Mouse (Mus musculus): ENCODE data around the gene Vezt. TPM values are rescaled to one million over a fixed set of nuclear protein-coding genes. Genes with fewer than 3 reads are reported as not detected.

Gene Vezt
- polyA plus RNA-seq, 1 experiment from 2014 or later = 70.2 TPM

DNA sequence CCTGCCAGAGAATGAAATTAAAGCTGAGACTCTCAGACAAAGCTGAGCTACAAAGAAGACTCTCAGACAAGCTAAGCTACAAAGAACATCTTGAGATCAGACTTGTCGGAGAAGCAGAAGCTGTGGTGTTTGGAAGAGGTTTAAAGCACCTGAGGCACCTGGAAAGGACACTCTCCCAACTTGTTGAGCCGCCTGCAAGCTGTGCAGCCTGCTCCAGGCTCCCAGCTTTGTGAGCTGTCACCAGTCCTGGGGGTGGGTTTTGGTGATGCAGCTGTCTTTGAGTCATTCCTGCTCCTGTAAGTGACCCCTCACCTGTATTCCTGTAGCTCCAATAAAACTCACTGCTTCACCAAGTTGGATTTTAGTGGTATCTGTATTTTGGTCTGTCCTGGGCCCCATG lies 27.3 kb downstream of the Vezt start:
- no peak overlapping the region for H3K9ac ChIP-seq (ENCODE audit: low read length)
- H3K4me2 ChIP-seq (ENCODE audit: low read length) = no peak overlapping the region
- ATAC-seq = no peak
- H3K4me1 ChIP-seq (ENCODE audit: control insufficient read depth, insufficient read depth, low read length) = no peaks in the 10 kb centered on the region
- H3K36me3 ChIP-seq (ENCODE audit: control insufficient read depth, insufficient read depth, low read length) = peaks cover 24% of the 10 kb centered on the region
- H3K4me3 ChIP-seq (ENCODE audit: low read depth, low read length) = no peak overlapping the region
- DNase-seq (ENCODE audit: low spot score) = no peak
- 100% methylated on average over 2 of the region's 2 CpGs for WGBS
- no peaks in the 10 kb centered on the region for H3K27me3 ChIP-seq (replicated peaks; ENCODE audit: control insufficient read depth, insufficient read depth, low read length)
- no peak overlapping the region for H3K27ac ChIP-seq (ENCODE audit: low read depth, low read length)
- no peaks in the 10 kb centered on the region for H3K9me3 ChIP-seq (replicated peaks; ENCODE audit: control insufficient read depth, low read length)

DNA sequence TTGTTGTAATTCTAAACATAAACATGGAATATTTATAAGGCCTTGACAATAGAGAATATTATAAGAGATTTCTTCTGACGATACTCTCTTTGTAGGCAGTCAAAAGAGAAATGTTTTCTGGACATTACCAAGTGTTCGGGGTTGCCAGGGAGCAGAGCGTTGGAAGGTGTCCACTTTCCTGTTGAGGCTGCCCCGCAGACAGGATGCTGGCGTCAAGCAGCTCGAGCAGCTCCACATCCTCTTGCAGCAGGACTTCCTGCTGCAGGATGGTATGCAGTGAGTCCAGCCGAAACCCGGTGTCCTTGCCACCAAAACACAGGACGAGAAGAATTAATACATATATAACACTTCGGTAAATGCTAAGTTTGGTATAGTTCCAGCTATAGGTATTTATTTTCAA lies 35.4 kb downstream of the Vezt start:
- no peaks in the 10 kb centered on the region for H3K27me3 ChIP-seq (replicated peaks; ENCODE audit: control insufficient read depth, insufficient read depth, low read length)
- WGBS = 88% methylated on average over 10 of the region's 10 CpGs
- H3K9ac ChIP-seq (ENCODE audit: low read length) = no peak overlapping the region
- DNase-seq (ENCODE audit: low spot score) (no peak), ATAC-seq (no peak)
- peaks cover 86% of the 10 kb centered on the region for H3K36me3 ChIP-seq (ENCODE audit: control insufficient read depth, insufficient read depth, low read length)
- H3K4me2 ChIP-seq (ENCODE audit: low read length) = no peak overlapping the region
- H3K9me3 ChIP-seq (replicated peaks; ENCODE audit: control insufficient read depth, low read length) = no peaks in the 10 kb centered on the region
- H3K4me1 ChIP-seq (ENCODE audit: control insufficient read depth, insufficient read depth, low read length) = no peaks in the 10 kb centered on the region
- H3K27ac ChIP-seq (ENCODE audit: low read depth, low read length) = no peak overlapping the region
- H3K4me3 ChIP-seq (ENCODE audit: low read depth, low read length) = no peak overlapping the region

DNA sequence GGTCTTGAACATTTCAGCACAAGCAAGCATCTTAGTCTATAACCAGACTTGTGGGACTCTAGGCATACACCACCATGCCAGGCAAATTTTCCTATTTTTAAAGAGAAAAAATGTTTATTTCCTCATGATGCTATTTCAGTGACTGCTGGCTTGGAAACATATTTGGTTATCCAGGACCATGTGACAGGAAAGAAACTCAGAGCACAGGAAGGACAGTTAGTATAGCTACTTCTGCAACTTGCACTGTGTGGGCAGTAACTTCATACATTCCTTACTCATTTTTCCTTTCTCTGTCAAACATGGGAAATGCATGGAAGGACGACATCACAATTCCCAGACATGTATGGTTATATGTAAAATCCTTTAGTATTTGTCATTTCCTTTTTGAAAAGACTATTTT lies 36.3 kb downstream of the Vezt start:
- 100% methylated on average over 1 of the region's 1 CpGs for WGBS
- H3K27me3 ChIP-seq (replicated peaks; ENCODE audit: control insufficient read depth, insufficient read depth, low read length) = no peaks in the 10 kb centered on the region
- peaks cover 89% of the 10 kb centered on the region for H3K36me3 ChIP-seq (ENCODE audit: control insufficient read depth, insufficient read depth, low read length)
- H3K4me3 ChIP-seq (ENCODE audit: low read depth, low read length) = no peak overlapping the region
- no peaks in the 10 kb centered on the region for H3K9me3 ChIP-seq (replicated peaks; ENCODE audit: control insufficient read depth, low read length)
- no peak for ATAC-seq
- no peaks in the 10 kb centered on the region for H3K4me1 ChIP-seq (ENCODE audit: control insufficient read depth, insufficient read depth, low read length)
- H3K27ac ChIP-seq (ENCODE audit: low read depth, low read length) = no peak overlapping the region
- no peak for DNase-seq (ENCODE audit: low spot score)
- no peak overlapping the region for H3K4me2 ChIP-seq (ENCODE audit: low read length)
- H3K9ac ChIP-seq (ENCODE audit: low read length) = no peak overlapping the region

DNA sequence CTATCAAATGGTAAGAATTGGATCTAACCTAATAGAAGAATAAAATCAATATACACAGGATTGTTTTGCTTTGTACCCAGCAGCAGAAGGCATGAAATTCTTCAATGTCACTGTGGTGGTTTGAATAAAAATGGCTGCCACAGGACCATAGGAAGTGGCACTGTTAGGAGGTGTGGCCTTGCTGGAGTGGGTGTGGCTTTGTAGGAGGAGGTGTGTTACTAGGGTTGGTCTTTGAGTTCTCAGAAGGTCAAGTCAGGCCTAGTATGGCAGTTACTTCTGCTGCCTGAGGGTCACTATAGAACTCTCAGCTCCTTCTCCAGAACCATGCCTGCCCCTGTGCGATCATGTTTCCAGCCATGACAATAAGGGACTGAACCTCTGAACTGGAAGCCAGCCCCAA lies 40.5 kb downstream of the Vezt start:
- no peak overlapping the region for H3K27ac ChIP-seq (ENCODE audit: low read depth, low read length)
- H3K4me1 ChIP-seq (ENCODE audit: control insufficient read depth, insufficient read depth, low read length) = no peaks in the 10 kb centered on the region
- H3K9me3 ChIP-seq (replicated peaks; ENCODE audit: control insufficient read depth, low read length) = no peaks in the 10 kb centered on the region
- no peak overlapping the region for H3K4me2 ChIP-seq (ENCODE audit: low read length)
- no peak overlapping the region for H3K9ac ChIP-seq (ENCODE audit: low read length)
- ATAC-seq (no peak), DNase-seq (ENCODE audit: low spot score) (no peak)
- peaks cover 84% of the 10 kb centered on the region for H3K36me3 ChIP-seq (ENCODE audit: control insufficient read depth, insufficient read depth, low read length)
- H3K4me3 ChIP-seq (ENCODE audit: low read depth, low read length) = no peak overlapping the region
- no peaks in the 10 kb centered on the region for H3K27me3 ChIP-seq (replicated peaks; ENCODE audit: control insufficient read depth, insufficient read depth, low read length)
- WGBS = 100% methylated on average over 1 of the region's 1 CpGs

DNA sequence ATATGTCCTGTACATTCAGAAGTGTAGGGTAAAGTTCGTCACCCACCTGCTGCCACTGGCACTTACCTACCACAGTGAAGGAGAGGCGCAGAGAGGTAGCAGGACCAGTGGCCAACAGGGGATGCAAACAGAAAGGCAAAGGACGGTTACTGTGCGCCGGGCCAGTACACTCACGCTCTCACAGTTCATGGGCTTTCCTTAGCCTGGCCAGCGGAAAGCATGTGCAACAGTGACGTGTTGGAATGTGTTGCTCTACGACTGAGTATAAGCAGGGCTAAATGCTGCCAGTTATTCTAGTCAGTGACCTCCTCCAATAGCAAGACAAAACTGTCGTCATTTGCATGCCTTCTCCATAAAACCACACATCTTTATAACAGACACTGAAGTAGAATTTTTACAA lies 41.5 kb downstream of the Vezt start:
- WGBS = 94% methylated on average over 10 of the region's 10 CpGs

DNA sequence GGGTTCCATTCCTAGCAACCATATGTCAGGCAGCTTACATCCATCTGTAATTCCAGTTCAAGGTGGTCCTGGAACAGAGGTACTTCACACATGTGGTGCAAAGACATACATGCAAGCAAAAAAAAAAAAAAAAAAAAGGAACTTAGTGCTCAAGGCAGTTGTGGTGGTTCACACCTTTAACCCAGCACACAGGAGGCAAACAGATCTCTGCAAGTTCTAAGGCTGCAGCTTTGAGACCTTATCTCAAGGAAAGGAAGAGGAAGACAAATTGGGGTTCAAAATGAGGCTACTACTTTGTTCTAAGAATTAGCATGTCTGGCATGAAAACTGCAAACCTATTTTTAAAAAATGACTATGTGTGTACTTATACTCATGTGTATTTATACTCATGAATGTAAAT lies 50.3 kb downstream of the Vezt start:
- Histone ChIP-seq H3K36me3 (ENCODE audit: control insufficient read depth, insufficient read depth, low read length) (peaks cover 67% of the 10 kb centered on the region), H3K27ac (ENCODE audit: low read depth, low read length) (no peak overlapping the region), H3K27me3 (replicated peaks; ENCODE audit: control insufficient read depth, insufficient read depth, low read length) (no peaks in the 10 kb centered on the region)

More for the DNA sequence above, 41.5 kb downstream of the Vezt start:
- Histone ChIP-seq H3K9ac (ENCODE audit: low read length) (no peak overlapping the region), H3K27me3 (replicated peaks; ENCODE audit: control insufficient read depth, insufficient read depth, low read length) (no peaks in the 10 kb centered on the region), H3K27ac (ENCODE audit: low read depth, low read length) (no peak overlapping the region), H3K36me3 (ENCODE audit: control insufficient read depth, insufficient read depth, low read length) (peaks cover 84% of the 10 kb centered on the region), H3K4me3 (ENCODE audit: low read depth, low read length) (no peak overlapping the region), H3K9me3 (replicated peaks; ENCODE audit: control insufficient read depth, low read length) (no peaks in the 10 kb centered on the region), H3K4me1 (ENCODE audit: control insufficient read depth, insufficient read depth, low read length) (no peaks in the 10 kb centered on the region), H3K4me2 (ENCODE audit: low read length) (no peak overlapping the region)
- ATAC-seq = no peak
- DNase-seq (ENCODE audit: low spot score) = no peak

DNA sequence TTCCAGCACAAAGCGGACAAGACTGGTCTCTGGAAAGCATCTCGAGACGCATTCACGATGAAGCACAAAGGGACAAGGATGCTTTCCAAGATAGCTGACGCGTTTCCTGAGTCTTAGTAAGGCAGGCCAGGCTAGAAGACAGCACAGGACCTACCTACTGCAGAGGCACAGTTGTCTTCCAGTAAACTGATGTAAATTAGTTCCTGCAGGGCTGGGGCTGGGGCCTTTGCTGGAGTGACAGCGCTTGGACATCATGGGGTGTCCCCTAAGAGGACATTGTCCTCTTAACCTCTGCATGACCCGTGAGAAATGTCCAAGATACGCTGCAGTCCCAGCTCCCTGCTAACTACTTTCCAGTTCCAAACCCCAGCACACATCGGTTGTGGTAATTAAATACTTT lies 66.3 kb downstream of the Vezt start:
- Histone ChIP-seq H3K4me1 (ENCODE audit: control insufficient read depth, insufficient read depth, low read length) (no peaks in the 10 kb centered on the region), H3K4me3 (ENCODE audit: low read depth, low read length) (no peak overlapping the region), H3K36me3 (ENCODE audit: control insufficient read depth, insufficient read depth, low read length) (peaks cover 69% of the 10 kb centered on the region), H3K27ac (ENCODE audit: low read depth, low read length) (no peak overlapping the region), H3K27me3 (replicated peaks; ENCODE audit: control insufficient read depth, insufficient read depth, low read length) (no peaks in the 10 kb centered on the region), H3K9ac (ENCODE audit: low read length) (no peak overlapping the region), H3K9me3 (replicated peaks; ENCODE audit: control insufficient read depth, low read length) (no peaks in the 10 kb centered on the region), H3K4me2 (ENCODE audit: low read length) (no peak overlapping the region)
- DNase-seq (ENCODE audit: low spot score) = no peak
- 40% methylated on average over 10 of the region's 10 CpGs for WGBS
- ATAC-seq = no peak

More for the DNA sequence above, 50.3 kb downstream of the Vezt start:
- no peak for DNase-seq (ENCODE audit: low spot score)
- Histone ChIP-seq H3K4me3 (ENCODE audit: low read depth, low read length) (no peak overlapping the region), H3K9me3 (replicated peaks; ENCODE audit: control insufficient read depth, low read length) (no peaks in the 10 kb centered on the region), H3K4me2 (ENCODE audit: low read length) (no peak overlapping the region), H3K4me1 (ENCODE audit: control insufficient read depth, insufficient read depth, low read length) (no peaks in the 10 kb centered on the region), H3K9ac (ENCODE audit: low read length) (no peak overlapping the region)
- no peak for ATAC-seq

DNA sequence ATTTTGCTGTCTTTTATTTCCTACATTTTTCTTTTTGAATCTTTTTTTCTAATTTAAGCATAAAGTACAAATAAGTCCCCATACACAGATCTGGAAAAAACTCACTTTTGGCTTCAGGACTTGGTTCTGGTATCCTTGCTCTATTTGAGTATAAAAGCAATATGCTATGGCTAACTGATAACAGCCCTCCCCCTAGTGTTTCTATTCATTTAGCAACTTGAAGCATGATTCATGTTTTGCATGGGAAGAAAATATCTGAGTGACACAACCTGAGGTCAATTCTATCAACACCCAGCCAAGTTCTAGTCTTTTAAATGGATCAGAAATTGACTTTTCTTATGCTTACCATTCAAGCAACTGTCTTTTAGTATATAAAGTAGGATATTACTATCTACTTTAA lies 68.1 kb downstream of the Vezt start:
- Histone ChIP-seq H3K9ac (ENCODE audit: low read length) (no peak overlapping the region), H3K27me3 (replicated peaks; ENCODE audit: control insufficient read depth, insufficient read depth, low read length) (no peaks in the 10 kb centered on the region)
- DNase-seq (ENCODE audit: low spot score) = no peak

DNA sequence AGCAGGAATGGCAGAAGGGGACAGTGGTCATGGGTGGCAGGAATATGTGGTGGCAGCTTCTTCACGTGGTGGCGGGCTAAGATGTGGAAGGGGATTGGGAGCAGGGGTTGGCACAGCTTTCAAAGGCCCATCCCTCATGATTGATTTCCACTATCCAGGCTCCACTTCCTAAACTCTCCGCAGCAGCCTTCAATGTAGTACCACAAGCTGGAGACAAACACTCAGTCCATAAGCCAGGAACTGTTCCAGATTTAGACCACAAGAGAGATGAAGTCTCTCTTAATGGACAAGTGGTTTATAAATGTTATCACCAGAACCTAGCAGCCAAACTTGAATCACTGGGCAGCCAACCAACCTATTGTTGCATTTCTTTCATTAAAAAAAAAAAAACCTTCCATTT lies 81.6 kb downstream of the Vezt start:
- H3K9ac ChIP-seq (ENCODE audit: low read length) = no peak overlapping the region
- no peak overlapping the region for H3K4me2 ChIP-seq (ENCODE audit: low read length)
- ATAC-seq = no peak
- H3K27me3 ChIP-seq (replicated peaks; ENCODE audit: control insufficient read depth, insufficient read depth, low read length) = no peaks in the 10 kb centered on the region
- H3K4me1 ChIP-seq (ENCODE audit: control insufficient read depth, insufficient read depth, low read length) = no peaks in the 10 kb centered on the region
- 93% methylated on average over 3 of the region's 3 CpGs for WGBS
- no peaks in the 10 kb centered on the region for H3K9me3 ChIP-seq (replicated peaks; ENCODE audit: control insufficient read depth, low read length)
- H3K4me3 ChIP-seq (ENCODE audit: low read depth, low read length) = no peak overlapping the region
- no peak for DNase-seq (ENCODE audit: low spot score)
- H3K36me3 ChIP-seq (ENCODE audit: control insufficient read depth, insufficient read depth, low read length) = no peaks in the 10 kb centered on the region
- H3K27ac ChIP-seq (ENCODE audit: low read depth, low read length) = no peak overlapping the region

More for the DNA sequence above, 68.1 kb downstream of the Vezt start:
- no peak overlapping the region for H3K4me2 ChIP-seq (ENCODE audit: low read length)
- no peak overlapping the region for H3K27ac ChIP-seq (ENCODE audit: low read depth, low read length)
- no peak overlapping the region for H3K4me3 ChIP-seq (ENCODE audit: low read depth, low read length)
- no peaks in the 10 kb centered on the region for H3K4me1 ChIP-seq (ENCODE audit: control insufficient read depth, insufficient read depth, low read length)
- H3K9me3 ChIP-seq (replicated peaks; ENCODE audit: control insufficient read depth, low read length) = no peaks in the 10 kb centered on the region
- no peak for ATAC-seq
- H3K36me3 ChIP-seq (ENCODE audit: control insufficient read depth, insufficient read depth, low read length) = peaks cover 59% of the 10 kb centered on the region

DNA sequence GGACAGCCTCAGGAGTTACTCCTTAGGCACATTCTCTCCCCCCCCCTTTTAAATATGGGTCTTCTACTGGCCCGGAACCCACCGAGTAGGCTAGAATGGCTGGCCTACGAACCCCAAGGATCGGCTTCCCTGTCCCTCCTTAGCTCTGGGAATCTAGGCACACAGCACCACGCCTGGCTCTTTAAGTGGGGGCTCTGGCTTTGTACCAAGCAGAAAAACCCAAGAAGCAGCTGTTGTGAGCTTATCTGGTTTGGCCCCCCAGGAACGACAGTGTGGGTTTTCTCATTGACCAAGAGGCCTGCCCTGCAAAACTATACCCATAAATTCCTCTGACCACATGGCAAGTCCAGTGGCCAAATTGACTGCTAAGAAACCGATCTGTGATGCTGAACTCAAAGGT lies 82.1 kb downstream of the Vezt start:
- ATAC-seq (no peak), DNase-seq (ENCODE audit: low spot score) (no peak)
- Histone ChIP-seq H3K27me3 (replicated peaks; ENCODE audit: control insufficient read depth, insufficient read depth, low read length) (no peaks in the 10 kb centered on the region), H3K4me2 (ENCODE audit: low read length) (no peak overlapping the region), H3K4me3 (ENCODE audit: low read depth, low read length) (no peak overlapping the region), H3K36me3 (ENCODE audit: control insufficient read depth, insufficient read depth, low read length) (no peaks in the 10 kb centered on the region), H3K9me3 (replicated peaks; ENCODE audit: control insufficient read depth, low read length) (no peaks in the 10 kb centered on the region), H3K4me1 (ENCODE audit: control insufficient read depth, insufficient read depth, low read length) (no peaks in the 10 kb centered on the region), H3K27ac (ENCODE audit: low read depth, low read length) (no peak overlapping the region), H3K9ac (ENCODE audit: low read length) (no peak overlapping the region)
- WGBS = 96% methylated on average over 7 of the region's 7 CpGs
